8 mouse cellular contexts compared by ENCODE assay signal in the genomic region with DNA sequence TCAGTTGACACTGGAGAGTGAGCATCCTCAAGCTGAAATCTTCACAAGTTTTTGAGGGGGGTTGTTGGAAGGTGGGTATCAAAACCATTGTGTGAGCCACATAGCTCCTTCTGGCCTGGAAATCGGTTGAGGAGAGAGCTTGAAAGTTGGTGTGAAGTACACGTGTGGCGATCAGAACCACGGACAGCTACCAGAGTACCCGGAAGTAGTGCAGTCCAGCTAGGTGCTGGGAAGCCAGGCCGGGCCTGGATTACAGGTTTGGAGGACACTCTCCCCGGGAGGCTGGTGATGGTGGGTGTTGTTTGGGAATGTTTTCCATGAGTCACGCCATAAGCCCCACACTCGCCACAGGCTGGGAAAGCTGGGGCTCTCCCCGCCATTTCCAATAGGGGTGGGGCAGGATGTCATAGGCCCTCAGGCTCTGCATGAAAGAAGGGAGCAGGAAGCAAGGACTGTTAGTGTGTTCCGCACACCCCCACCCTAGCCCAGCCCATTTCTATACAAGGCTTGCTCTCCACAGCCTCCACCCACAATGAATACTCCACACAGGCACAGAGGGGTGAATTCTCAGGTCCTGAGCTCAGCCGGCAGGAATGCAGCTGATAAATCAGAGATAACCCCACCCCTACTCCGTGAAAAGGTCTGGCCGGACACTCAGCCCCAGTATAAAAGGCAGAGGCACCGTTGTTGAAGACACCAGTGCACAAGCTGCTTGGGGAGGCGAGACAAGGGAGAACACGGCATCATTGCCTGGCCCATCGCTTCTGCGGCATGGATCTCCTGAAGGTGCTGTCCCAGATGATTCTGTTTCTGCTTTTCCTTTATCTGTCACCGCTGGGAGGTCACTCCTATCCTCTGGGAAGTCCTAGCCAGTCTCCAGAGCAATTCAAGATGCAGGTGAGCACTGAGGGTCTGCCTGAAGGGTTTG. TPM values are rescaled to one million over a fixed set of nuclear protein-coding genes. Genes with fewer than 3 reads are reported as not detected.
DNase-seq lines count a peak whose midpoint lies in the region; ATAC-seq and TF ChIP-seq lines count a peak whose summit lies in the region.
"Had no signal": no experiment of that assay in that cellular context is flagged by ENCODE, and none has a peak within 500 bp of the region (broad histone marks: within the 10 kb centered on the region; RNA-seq: fewer than 3 reads in every experiment).

TSS of gene Nppb (plus strand) at position 584 of the 928 bp plus-strand sequence.

- H3K4me1 ChIP-seq in ES-Bruce4 (ENCODE audit: control insufficient read depth, insufficient read depth, low read length) = no peaks in the 10 kb centered on the region
- H3K4me1 ChIP-seq in heart, embryonic 13.5 days = peaks cover 25% of the 10 kb centered on the region
- no peaks in the 10 kb centered on the region for H3K4me1 ChIP-seq in limb, embryonic 11.5 days (ENCODE audit: control insufficient read depth, insufficient read depth, low read length)
- H3K4me1 ChIP-seq in stomach, embryonic 15.5 days = no peaks in the 10 kb centered on the region
- H3K4me1 ChIP-seq: hindbrain, embryonic 15.5 days had no signal

- no peak within 1 kb of the TSS for H3K27ac ChIP-seq in ES-Bruce4 (ENCODE audit: insufficient read depth, low read length)
- peak within 1 kb of the TSS; percentile 86 for H3K27ac ChIP-seq in heart, embryonic 13.5 days (replicated peaks)
- H3K27ac ChIP-seq in limb, embryonic 11.5 days (replicated peaks; ENCODE audit: low read depth, low read length) = no peak within 1 kb of the TSS
- H3K27ac ChIP-seq in stomach, embryonic 15.5 days = no peak within 1 kb of the TSS
- H3K27ac ChIP-seq: hindbrain, embryonic 15.5 days had no signal

- no peaks in the 10 kb centered on the region for H3K9me3 ChIP-seq in ES-Bruce4 (replicated peaks; ENCODE audit: control insufficient read depth, insufficient read depth, low read length, poor library complexity, severe bottlenecking)
- H3K9me3 ChIP-seq in heart, embryonic 13.5 days = no peaks in the 10 kb centered on the region
- H3K9me3 ChIP-seq in limb, embryonic 11.5 days (ENCODE audit: control insufficient read depth, low read length) = no peaks in the 10 kb centered on the region
- H3K9me3 ChIP-seq in stomach, embryonic 15.5 days = no peaks in the 10 kb centered on the region
- H3K9me3 ChIP-seq: hindbrain, embryonic 15.5 days had no signal

- TF ChIP-seq POLR2A in ES-Bruce4 (IDR thresholded peaks at IDR 0.05; ENCODE audit: insufficient read depth, low read length) = no peak

- peak; percentile 82 for ATAC-seq in heart, embryonic 13.5 days (ENCODE audit: extremely low read depth, insufficient number of reproducible peaks, low FRiP score, low TSS enrichment)
- no peak for ATAC-seq in limb, embryonic 11.5 days (ENCODE audit: insufficient number of reproducible peaks, low FRiP score, low TSS enrichment, low read depth)
- peak; percentile 60; the same call in 1 of the 2 replicates for ATAC-seq in stomach, embryonic 15.5 days (ENCODE audit: insufficient read depth, low FRiP score, low read depth)
- no peak for ATAC-seq in inflammation-experienced regulatory T-cells, adult 6 months

- H3K36me3 ChIP-seq in ES-Bruce4 (ENCODE audit: control insufficient read depth, insufficient read depth, low read length, poor library complexity, severe bottlenecking) = no peaks in the 10 kb centered on the region
- H3K36me3 ChIP-seq in heart, embryonic 13.5 days = no peaks in the 10 kb centered on the region
- no peaks in the 10 kb centered on the region for H3K36me3 ChIP-seq in limb, embryonic 11.5 days (ENCODE audit: control insufficient read depth, insufficient read depth, low read length)
- H3K36me3 ChIP-seq in stomach, embryonic 15.5 days = no peaks in the 10 kb centered on the region
- H3K36me3 ChIP-seq: hindbrain, embryonic 15.5 days had no signal

- no peaks in the 10 kb centered on the region for H3K27me3 ChIP-seq in ES-Bruce4 (ENCODE audit: control insufficient read depth, insufficient read depth, low read length, poor library complexity, severe bottlenecking)
- peaks cover 27% of the 10 kb centered on the region for H3K27me3 ChIP-seq in heart, embryonic 13.5 days (replicated peaks)
- no peaks in the 10 kb centered on the region for H3K27me3 ChIP-seq in limb, embryonic 11.5 days (ENCODE audit: control insufficient read depth, insufficient read depth, low read length)
- no peaks in the 10 kb centered on the region for H3K27me3 ChIP-seq in stomach, embryonic 15.5 days (replicated peaks)
- H3K27me3 ChIP-seq: hindbrain, embryonic 15.5 days had no signal

- peak; percentile 94 for DNase-seq in ZHBTc4 (ENCODE audit: low read depth, low spot score)
- peak; percentile 83 for DNase-seq in limb, embryonic 11.5 days (ENCODE audit: low spot score)
- no peak for DNase-seq in layer of hippocampus, postnatal 14 days (ENCODE audit: low spot score in 2 of 2)

- H3K9ac ChIP-seq in ES-Bruce4 (ENCODE audit: low read depth, poor library complexity, severe bottlenecking) = no peak within 1 kb of the TSS
- peak within 1 kb of the TSS; percentile 82 for H3K9ac ChIP-seq in heart, embryonic 13.5 days
- H3K9ac ChIP-seq in limb, embryonic 11.5 days (ENCODE audit: low read length) = no peak within 1 kb of the TSS
- no peak within 1 kb of the TSS for H3K9ac ChIP-seq in stomach, embryonic 15.5 days
- H3K9ac ChIP-seq: hindbrain, embryonic 15.5 days had no signal

- H3K4me3 ChIP-seq in ES-Bruce4 (ENCODE audit: low read depth, low read length) = peak within 1 kb of the TSS; percentile 7; the same call in 1 of the 2 replicates
- peak within 1 kb of the TSS; percentile 54 for H3K4me3 ChIP-seq in heart, embryonic 13.5 days
- H3K4me3 ChIP-seq in limb, embryonic 11.5 days (ENCODE audit: low read depth, low read length) = no peak within 1 kb of the TSS
- H3K4me3 ChIP-seq in stomach, embryonic 15.5 days (replicated peaks) = no peak within 1 kb of the TSS
- H3K4me3 ChIP-seq: hindbrain, embryonic 15.5 days had no signal

- 13% methylated on average over 20 of the region's 20 CpGs for WGBS in heart, embryonic 13.5 days
- 38% methylated on average over 20 of the region's 20 CpGs for WGBS in limb, embryonic 11.5 days
- 29% methylated on average over 20 of the region's 20 CpGs for WGBS in stomach, embryonic 15.5 days

- no peak for TF ChIP-seq CTCF in ES-Bruce4 (IDR thresholded peaks at IDR 0.05; ENCODE audit: low read depth, low read length)

- H3K4me2 ChIP-seq in heart, embryonic 13.5 days = peak within 1 kb of the TSS; percentile 66
- H3K4me2 ChIP-seq in limb, embryonic 11.5 days (ENCODE audit: low read depth, severe bottlenecking) = no peak within 1 kb of the TSS
- no peak within 1 kb of the TSS for H3K4me2 ChIP-seq in stomach, embryonic 15.5 days
- H3K4me2 ChIP-seq: hindbrain, embryonic 15.5 days had no signal

- peak; percentile 64; the same call in 1 of the 2 replicates for TF ChIP-seq EP300 in ES-Bruce4 (IDR thresholded peaks at IDR 0.05; ENCODE audit: insufficient read depth, low read depth, low read length)

RNA-seq across cellular contexts. Expression of gene Nppb, which starts in this region (rescaled TPM):
- 0.87 and 2.1 TPM in 2 replicates for polyA plus RNA-seq in ES-Bruce4 (2011; ENCODE audit: insufficient read depth, insufficient read length, low read depth, missing spikeins)
- 187 and 230 TPM in 2 replicates for polyA plus RNA-seq in heart, embryonic 13.5 days (2015; fragmentation: Nextera tagmentation; extraction: Ambion mirVana)
- not detected in 2 replicates for polyA plus RNA-seq in limb, embryonic 11.5 days (2014; fragmentation: Nextera tagmentation; extraction: Ambion mirVana)
- 0.23 TPM in 1 of 2 replicates, not detected in the other for polyA plus RNA-seq in stomach, embryonic 15.5 days (2015; fragmentation: Nextera tagmentation; extraction: Ambion mirVana)
- polyA plus RNA-seq in inflammation-experienced regulatory T-cells, adult 6 months (2017; shearing (Covaris generic)) = not detected
- total RNA-seq in layer of hippocampus, postnatal 14 days (2021) = not detected

Comparison
In these comparisons a context has a peak if more than half of its experiments do, and no peak if none do; other contexts are left out.
1. RNA of gene Nppb (polyA plus RNA-seq): 187 to 230 TPM in heart, embryonic 13.5 days; 0.87 to 2.1 TPM in ES-Bruce4, not detected in limb, embryonic 11.5 days, 0.23 TPM in stomach, embryonic 15.5 days and not detected in inflammation-experienced regulatory T-cells, adult 6 months; every median in the first group is over 10 times any median in the second.
2. Peak in DNase-seq in limb, embryonic 11.5 days; RNA of the gene not detected or under 1 TPM.
3. Peak in ATAC-seq in stomach, embryonic 15.5 days; RNA of the gene not detected or under 1 TPM.
4. H3K4me3 ChIP-seq: peak in ES-Bruce4 (single experiment) and heart, embryonic 13.5 days (single experiment); none in limb, embryonic 11.5 days (single experiment) and stomach, embryonic 15.5 days (single experiment).